Mouse (Mus musculus) monocyte, adult 2 months (primary cell): ENCODE results near the gene Ppef2.
"Not testable (repeated sequence)": the region's sequence is repeated elsewhere in the genome, so short reads cannot be mapped to it uniquely, and the experiment has no call there.

ENCODE experiments used
- DNase-seq, 2 experiments: peaks; one replicate each; pipeline ENCODE4 v3.0.0; 2022; ENCODE audit warnings: low spot score in 2 of 2, low read depth in 1 of 2

Ppef2 gene

GRCm38 (mm10) chr5:92196895-92197811, 58.9 kb downstream of the Ppef2 start:
- no peak for DNase-seq

GRCm38 (mm10) chr5:92195716-92196115, 60.4 kb downstream of the Ppef2 start:
- DNase-seq = not testable (repeated sequence)

GRCm38 (mm10) chr5:92188881-92189483, 67.1 kb downstream of the Ppef2 start:
- no peak for DNase-seq

- DNase-seq = no peak
Measured at GRCm38 (mm10) chr5:92183071-92183830, 72.8 kb downstream of the Ppef2 start.
